Comparison of ENCODE assay signal across 9 mouse cellular contexts in the genomic region with DNA sequence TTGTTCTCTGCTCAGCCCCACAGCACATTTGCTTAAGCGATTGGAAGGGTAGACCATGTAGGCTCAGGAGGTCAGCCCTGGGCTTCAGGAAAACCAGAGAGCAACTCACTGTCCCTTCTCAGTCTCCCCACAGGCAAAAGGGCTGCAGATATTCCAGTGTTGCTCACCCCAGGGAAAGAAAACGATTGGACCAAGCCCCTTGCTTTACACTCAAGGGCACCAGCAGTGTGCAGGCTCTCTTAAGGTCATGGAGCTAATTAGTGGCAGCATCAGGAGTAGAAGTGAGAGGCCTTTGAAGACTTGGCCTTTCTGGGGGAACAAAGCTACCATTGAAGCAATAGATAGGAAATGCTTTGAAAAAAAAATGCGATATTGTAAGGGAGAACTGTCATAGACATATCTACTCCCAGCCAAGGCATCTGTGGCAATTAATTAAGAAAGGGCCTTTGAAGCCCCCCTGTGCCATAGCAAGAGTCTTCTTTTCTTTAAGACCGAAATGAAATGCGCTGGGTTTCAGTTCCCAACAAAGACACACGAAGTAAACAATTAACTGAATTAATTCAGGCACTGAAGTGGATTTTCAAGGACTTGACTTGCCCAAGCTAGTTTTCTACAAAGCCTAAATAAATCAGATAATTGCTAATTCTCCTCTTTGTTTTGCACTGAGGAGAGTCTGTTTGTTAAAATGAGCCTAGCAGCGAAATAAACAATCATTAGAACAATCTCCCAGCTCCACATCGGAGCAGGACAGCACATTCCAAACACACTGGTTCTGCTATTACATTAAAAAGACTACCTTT. TPM values are rescaled to one million over a fixed set of nuclear protein-coding genes. Genes with fewer than 3 reads are reported as not detected.
DNase-seq lines count a peak whose midpoint lies in the region; ATAC-seq and TF ChIP-seq lines count a peak whose summit lies in the region.
"Had no signal": no experiment of that assay in that cellular context is flagged by ENCODE, and none has a peak within 500 bp of the region (broad histone marks: within the 10 kb centered on the region; RNA-seq: fewer than 3 reads in every experiment).

No protein-coding gene starts in this region.

- peak overlapping the region; percentile 80 for H3K4me3 ChIP-seq in gastrocnemius, adult 2 months
- H3K4me3 ChIP-seq in hindbrain, embryonic 14.5 days (replicated peaks; ENCODE audit: low read length): peak overlapping the region; percentile 46
- H3K4me3 ChIP-seq in midbrain, embryonic 13.5 days (replicated peaks): peak overlapping the region; percentile 45

- TF ChIP-seq CTCF in gastrocnemius, adult 2 months (IDR thresholded peaks at IDR 0.05): no peak
- TF ChIP-seq CTCF in brain, embryonic 14.5 days (IDR thresholded peaks at IDR 0.05; ENCODE audit: borderline replicate concordance, extremely low read depth, insufficient read depth, insufficient read length): no peak

- intact Hi-C loops in gastrocnemius, adult 2 months (cut with DNase I): no loop called here
- intact Hi-C loops in gastrocnemius, postnatal 14 days (cut with DNase I; ENCODE audit: low total_unique reads): no loop called here

- no peaks in the 10 kb centered on the region for H3K36me3 ChIP-seq in hindbrain, embryonic 14.5 days (replicated peaks; ENCODE audit: control insufficient read depth, insufficient read depth)
- no peaks in the 10 kb centered on the region for H3K36me3 ChIP-seq in midbrain, embryonic 13.5 days

- H3K4me1 ChIP-seq in hindbrain, embryonic 14.5 days (replicated peaks; ENCODE audit: control insufficient read depth, insufficient read depth, low read length): peaks cover 13% of the 10 kb centered on the region
- peaks cover 43% of the 10 kb centered on the region for H3K4me1 ChIP-seq in midbrain, embryonic 13.5 days (replicated peaks)

- no peak for DNase-seq in gastrocnemius, adult 2 months
- no peak for DNase-seq in gastrocnemius, postnatal 14 days
- peak; percentile 91 for DNase-seq in brain, embryonic 14.5 days (ENCODE audit: low read depth)
- DNase-seq in hindbrain, embryonic 14.5 days (ENCODE audit: low spot score): no peak
- no peak for DNase-seq in thymus, adult 18-20 months
- no peak for DNase-seq in thymus, postnatal 10 days (ENCODE audit: low spot score in 2 of 2)
- no peak for DNase-seq in left cerebral cortex, adult 18-20 months (ENCODE audit: low spot score in 2 of 2)

- peak overlapping the region; percentile 88 for H3K4me2 ChIP-seq in hindbrain, embryonic 14.5 days (replicated peaks)
- peak overlapping the region; percentile 73 for H3K4me2 ChIP-seq in midbrain, embryonic 13.5 days (replicated peaks)

- 3% methylated on average over 8 of the region's 8 CpGs for WGBS in hindbrain, embryonic 14.5 days
- 1% methylated on average over 8 of the region's 8 CpGs for WGBS in midbrain, embryonic 13.5 days

- no peaks in the 10 kb centered on the region for H3K9me3 ChIP-seq in hindbrain, embryonic 14.5 days (ENCODE audit: control insufficient read depth, low read length)
- no peaks in the 10 kb centered on the region for H3K9me3 ChIP-seq in midbrain, embryonic 13.5 days

- TF ChIP-seq POLR2A in brain, embryonic 14.5 days (IDR thresholded peaks at IDR 0.05; ENCODE audit: borderline replicate concordance, extremely low read depth, insufficient read depth, insufficient read length, poor library complexity, severe bottlenecking): no peak

- H3K9ac ChIP-seq in hindbrain, embryonic 14.5 days: peak overlapping the region; percentile 32
- H3K9ac ChIP-seq in midbrain, embryonic 13.5 days (replicated peaks): peak overlapping the region; percentile 37

- H3K27ac ChIP-seq in gastrocnemius, adult 2 months: peak overlapping the region; percentile 83
- peak overlapping the region; percentile 57 for H3K27ac ChIP-seq in hindbrain, embryonic 14.5 days
- H3K27ac ChIP-seq in midbrain, embryonic 13.5 days: peak overlapping the region; percentile 77

- H3K27me3 ChIP-seq in hindbrain, embryonic 14.5 days (ENCODE audit: control insufficient read depth, insufficient read depth, low read length): peaks cover 6% of the 10 kb centered on the region; the same call in 1 of the 2 replicates
- peaks cover 11% of the 10 kb centered on the region for H3K27me3 ChIP-seq in midbrain, embryonic 13.5 days

- no peak for ATAC-seq in hindbrain, embryonic 14.5 days (ENCODE audit: low FRiP score)
- ATAC-seq in midbrain, embryonic 13.5 days: peak; percentile 37; the same call in 1 of the 2 replicates

RNA-seq across cellular contexts. Expression of gene Tnfrsf19, which starts 2.6 kb away (rescaled TPM):
- total RNA-seq in gastrocnemius, adult 2 months (2021): 10 to 100 TPM in 1 of 2 experiments, 1 to 10 TPM in 1; 2.8 to 11.1 TPM
- total RNA-seq in gastrocnemius, postnatal 14 days (2021): 1 to 10 TPM; 3.7 to 7.4 TPM
- polyA plus RNA-seq in brain, embryonic 14.5 days (2012; rRNA removed): 36.5 and 36.9 TPM in 2 replicates
- polyA plus RNA-seq in hindbrain, embryonic 14.5 days (2014; fragmentation: Nextera tagmentation; extraction: Ambion mirVana): 39.5 and 41.3 TPM in 2 replicates
- polyA plus RNA-seq in midbrain, embryonic 13.5 days (2015; fragmentation: Nextera tagmentation; extraction: Ambion mirVana): 42.9 and 45.4 TPM in 2 replicates
- 10 to 100 TPM; 56.7 to 58.1 TPM for total RNA-seq in left cerebral cortex, adult 18-20 months (2021)
- total RNA-seq: monocyte, adult 5-6 weeks had no signal

Comparison
In these comparisons a context has a peak if more than half of its experiments do, and no peak if none do; other contexts are left out.
1. RNA of gene Tnfrsf19, which starts 2.6 kb away (total RNA-seq): 56.7 to 58.1 TPM in left cerebral cortex, adult 18-20 months; 2.8 to 11.1 TPM in gastrocnemius, adult 2 months and 3.7 to 7.4 TPM in gastrocnemius, postnatal 14 days; every median in the first group is over 4 times any median in the second.
2. Peak in every context shown above with its lines, with median percentiles within 50 percentile points of each other: H3K27ac ChIP-seq and H3K4me3 ChIP-seq.